Mouse (Mus musculus): ENCODE results near the gene Alg9. TPM values are rescaled to one million over a fixed set of nuclear protein-coding genes. Genes with fewer than 3 reads are reported as not detected.
A peak's percentile ranks its signal among the peaks of the same experiment; 100 is the strongest.

Alg9 gene
- total RNA-seq, 2 experiments from 2014 or later: 52.7 to 53.8 TPM

GRCm38 (mm10) chr9:50876287-50876686 lies 101.5 kb downstream of the Alg9 start:
- intact Hi-C loops (cut with DNase I): no loop called here
- no peak for DNase-seq

GRCm38 (mm10) chr9:50877431-50877830 lies 102.6 kb downstream of the Alg9 start:
- no peak for DNase-seq
- intact Hi-C loops (cut with DNase I): no loop called here

GRCm38 (mm10) chr9:50882183-50882582 lies 107.4 kb downstream of the Alg9 start:
- no peak for DNase-seq
- intact Hi-C loops (cut with DNase I): no loop called here

GRCm38 (mm10) chr9:50884093-50884492 lies 109.3 kb downstream of the Alg9 start:
- intact Hi-C loops (cut with DNase I): no loop called here
- peak; percentile 32 for DNase-seq

- intact Hi-C loops (cut with DNase I): no loop called here
- DNase-seq: no peak
Observed at GRCm38 (mm10) chr9:50884741-50885599, 110.2 kb downstream of the Alg9 start.

GRCm38 (mm10) chr9:50885600-50885987 lies 110.8 kb downstream of the Alg9 start:
- intact Hi-C loops (cut with DNase I): no loop called here

GRCm38 (mm10) chr9:50886870-50887269 lies 112.1 kb downstream of the Alg9 start:
- intact Hi-C loops (cut with DNase I): no loop called here
- no peak for DNase-seq

More at GRCm38 (mm10) chr9:50885600-50885987, 110.8 kb downstream of the Alg9 start:
- no peak for DNase-seq

GRCm38 (mm10) chr9:50887351-50887750 lies 112.5 kb downstream of the Alg9 start:
- DNase-seq: no peak
- intact Hi-C loops (cut with DNase I): no loop called here

GRCm38 (mm10) chr9:50889211-50889610 lies 114.4 kb downstream of the Alg9 start:
- no peak for DNase-seq
- intact Hi-C loops (cut with DNase I): no loop called here

GRCm38 (mm10) chr9:50889964-50890363 lies 115.1 kb downstream of the Alg9 start:
- DNase-seq: no peak
- intact Hi-C loops (cut with DNase I): no loop called here

GRCm38 (mm10) chr9:50890494-50891090 lies 115.8 kb downstream of the Alg9 start:
- intact Hi-C loops (cut with DNase I): no loop called here
- no peak for DNase-seq

Other genes with a start within 250 kb of the Alg9 start
- 10 to 100 TPM; 40.7 to 42.0 TPM for gene Pts, start 246.3 kb upstream of the Alg9 start, total RNA-seq (2021)
- gene Il18, start 220.2 kb upstream of the Alg9 start, total RNA-seq (2021): 10 to 100 TPM; 16.3 to 17.0 TPM
- gene Bco2, start 219.8 kb upstream of the Alg9 start, total RNA-seq (2021): under 1 TPM; 0.70 to 0.93 TPM
- gene Tex12, start 213.7 kb upstream of the Alg9 start, total RNA-seq (2021): not detected
- 100 to 1,000 TPM; 110 to 120 TPM for gene Sdhd, start 171.2 kb upstream of the Alg9 start, total RNA-seq (2021)
- gene Timm8b, start 171.1 kb upstream of the Alg9 start, total RNA-seq (2021): 100 to 1,000 TPM; 157 to 174 TPM
- 1 to 10 TPM; 2.1 to 2.5 TPM for gene Pih1d2, start 157.7 kb upstream of the Alg9 start, total RNA-seq (2021)
- gene Nkapd1, start 157.6 kb upstream of the Alg9 start, total RNA-seq (2021): 10 to 100 TPM; 30.6 to 31.1 TPM
- 10 to 100 TPM; 73.7 to 79.4 TPM for gene Dlat, start 115.2 kb upstream of the Alg9 start, total RNA-seq (2021)
- 10 to 100 TPM; 65.3 to 66.0 TPM for gene Dixdc1, start 35.5 kb upstream of the Alg9 start, total RNA-seq (2021)
- 1 to 10 TPM; 1.8 to 2.0 TPM for gene 2310030G06Rik, start 28.5 kb upstream of the Alg9 start, total RNA-seq (2021)
- 10 to 100 TPM; 39.1 to 40.9 TPM for gene Cryab, start 23.7 kb upstream of the Alg9 start, total RNA-seq (2021)
- gene Hspb2, start 22.7 kb upstream of the Alg9 start, total RNA-seq (2021): 1 to 10 TPM; 1.0 to 1.3 TPM
- 1 to 10 TPM; 5.9 to 8.3 TPM for gene Fdxacb1, start 6.8 kb upstream of the Alg9 start, total RNA-seq (2021)
- 10 to 100 TPM; 16.6 to 18.6 TPM for gene 1110032A03Rik, start 501 bp downstream of the Alg9 start, total RNA-seq (2021)
- 10 to 100 TPM; 29.9 to 33.2 TPM for gene Ppp2r1b, start 70.3 kb downstream of the Alg9 start, total RNA-seq (2021)
- gene Sik2, start 234.1 kb downstream of the Alg9 start, total RNA-seq (2021): 10 to 100 TPM; 54.9 TPM

Data from left cerebral cortex, postnatal 4 days (tissue).